Mouse (Mus musculus): ENCODE measurements around the gene Rpl3. TPM values are rescaled to one million over a fixed set of nuclear protein-coding genes. Genes with fewer than 3 reads are reported as not detected.

The Rpl3 gene
- total and polyA plus RNA-seq, 3 experiments, result 176 to 1,698 (median 1,019) TPM

DNA sequence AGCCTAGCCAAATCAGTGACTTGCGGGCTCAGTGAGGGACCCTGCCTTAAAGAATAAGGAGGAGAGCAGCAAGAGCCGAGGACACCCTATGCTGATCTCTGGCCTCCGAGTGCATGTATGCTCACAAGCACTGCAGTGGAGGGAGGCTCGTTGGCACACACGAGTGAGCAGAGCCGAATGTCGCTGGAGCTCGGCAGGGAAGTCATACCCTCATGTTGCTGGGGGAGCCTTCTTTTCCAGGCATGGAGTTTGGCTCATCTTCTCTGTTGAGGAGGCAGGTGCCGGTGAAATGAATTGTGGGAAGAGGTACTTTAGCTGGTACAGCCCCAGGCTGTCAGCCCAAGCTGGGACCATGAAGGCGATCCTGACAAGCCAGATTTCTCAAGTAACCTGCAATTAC, 4.7 kb upstream of the Rpl3 start:
- Histone ChIP-seq H3K36me3 (replicated peaks) (peaks cover 79% of the 10 kb centered on the region), H3K4me1 (ENCODE audit: insufficient read depth, low read depth, low read length) (peaks cover 79% of the 10 kb centered on the region), H3K9me3 (replicated peaks) (no peaks in the 10 kb centered on the region), H3K4me3 (ENCODE audit: low read depth, low read length) (peak overlapping the region; percentile 57; the same call in 1 of the 2 replicates), H3K27me3 (ENCODE audit: insufficient read depth, low read length) (no peaks in the 10 kb centered on the region)
- no peak for TF ChIP-seq CTCF (IDR thresholded peaks at IDR 0.05; ENCODE audit: low read depth, low read length)
- TF ChIP-seq GATA1 (IDR thresholded peaks at IDR 0.05; ENCODE audit: borderline replicate concordance, low read length), result no peak
- TF ChIP-seq TAL1 (conservative IDR thresholded peaks at IDR 0.05; ENCODE audit: low read depth, low read length), result no peak
- no peak for TF ChIP-seq POLR2AphosphoS5 (IDR thresholded peaks at IDR 0.05; ENCODE audit: insufficient replicate concordance, low read depth, low read length)
- TF ChIP-seq GATA2 (IDR thresholded peaks at IDR 0.05; ENCODE audit: borderline replicate concordance, low read depth, low read length), result no peak
- ATAC-seq (ENCODE audit: extremely low read depth, insufficient number of reproducible peaks, low FRiP score, poor library complexity, severe bottlenecking) (no peak), DNase-seq (ENCODE audit: low spot score) (no peak)

DNA sequence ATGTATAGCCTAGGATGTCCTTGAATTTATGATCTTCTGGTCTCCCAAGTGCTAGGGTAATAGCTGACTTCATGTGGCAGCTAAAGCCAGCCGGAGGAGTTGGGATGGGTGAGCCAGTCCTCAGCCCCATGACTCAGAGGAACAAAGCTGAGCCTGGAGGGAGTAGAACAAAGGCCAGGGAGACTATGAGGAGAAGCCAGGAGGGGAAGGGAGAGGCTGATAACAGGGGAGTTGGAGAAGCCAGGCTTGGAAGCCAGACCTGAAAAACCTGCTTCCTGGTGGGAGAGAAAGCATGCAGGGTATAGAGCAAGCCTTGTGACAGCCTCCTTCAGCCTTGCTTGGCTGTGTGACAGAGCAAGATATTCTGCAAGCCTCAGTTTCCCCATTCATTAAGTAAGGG, 3.9 kb upstream of the Rpl3 start:
- Histone ChIP-seq H3K4me3 (ENCODE audit: low read depth, low read length) (no peak overlapping the region), H3K27me3 (ENCODE audit: insufficient read depth, low read length) (no peaks in the 10 kb centered on the region), H3K4me1 (ENCODE audit: insufficient read depth, low read depth, low read length) (peaks cover 81% of the 10 kb centered on the region), H3K9me3 (replicated peaks) (no peaks in the 10 kb centered on the region), H3K36me3 (replicated peaks) (peaks cover 70% of the 10 kb centered on the region)
- DNase-seq (ENCODE audit: low spot score), result no peak
- no peak for ATAC-seq (ENCODE audit: extremely low read depth, insufficient number of reproducible peaks, low FRiP score, poor library complexity, severe bottlenecking)
- TF ChIP-seq TAL1 (conservative IDR thresholded peaks at IDR 0.05; ENCODE audit: low read depth, low read length), result no peak
- no peak for TF ChIP-seq CTCF (IDR thresholded peaks at IDR 0.05; ENCODE audit: low read depth, low read length)
- no peak for TF ChIP-seq GATA2 (IDR thresholded peaks at IDR 0.05; ENCODE audit: borderline replicate concordance, low read depth, low read length)
- TF ChIP-seq POLR2AphosphoS5 (IDR thresholded peaks at IDR 0.05; ENCODE audit: insufficient replicate concordance, low read depth, low read length), result no peak
- TF ChIP-seq GATA1 (IDR thresholded peaks at IDR 0.05; ENCODE audit: borderline replicate concordance, low read length), result no peak

DNA sequence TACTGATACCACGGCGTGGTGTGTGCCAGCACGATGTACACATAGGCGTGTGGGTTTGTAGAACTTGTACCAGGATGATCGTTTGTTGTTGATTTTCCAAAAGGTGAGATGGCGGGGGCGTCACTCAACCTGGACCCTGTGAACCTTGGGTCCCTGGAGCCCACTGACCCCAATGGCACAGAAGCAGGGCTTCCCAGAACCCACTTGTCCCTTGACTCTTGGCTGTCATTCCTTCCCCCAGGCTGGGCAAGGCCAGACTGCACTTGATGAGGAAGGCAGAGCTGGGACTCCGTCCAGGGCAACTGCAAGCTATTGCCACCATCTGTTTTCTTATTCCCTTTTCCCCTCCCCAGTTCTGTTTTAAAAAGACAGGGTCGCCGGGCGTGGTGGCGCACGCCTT, 2.5 kb upstream of the Rpl3 start:
- Histone ChIP-seq H3K4me3 (ENCODE audit: low read depth, low read length) (no peak overlapping the region), H3K4me1 (ENCODE audit: insufficient read depth, low read depth, low read length) (peaks cover 78% of the 10 kb centered on the region), H3K27me3 (ENCODE audit: insufficient read depth, low read length) (no peaks in the 10 kb centered on the region), H3K9me3 (replicated peaks) (no peaks in the 10 kb centered on the region), H3K36me3 (replicated peaks) (peaks cover 57% of the 10 kb centered on the region)
- DNase-seq (ENCODE audit: low spot score) (no peak), ATAC-seq (ENCODE audit: extremely low read depth, insufficient number of reproducible peaks, low FRiP score, poor library complexity, severe bottlenecking) (no peak)
- TF ChIP-seq GATA1 (IDR thresholded peaks at IDR 0.05; ENCODE audit: borderline replicate concordance, low read length), result no peak

DNA sequence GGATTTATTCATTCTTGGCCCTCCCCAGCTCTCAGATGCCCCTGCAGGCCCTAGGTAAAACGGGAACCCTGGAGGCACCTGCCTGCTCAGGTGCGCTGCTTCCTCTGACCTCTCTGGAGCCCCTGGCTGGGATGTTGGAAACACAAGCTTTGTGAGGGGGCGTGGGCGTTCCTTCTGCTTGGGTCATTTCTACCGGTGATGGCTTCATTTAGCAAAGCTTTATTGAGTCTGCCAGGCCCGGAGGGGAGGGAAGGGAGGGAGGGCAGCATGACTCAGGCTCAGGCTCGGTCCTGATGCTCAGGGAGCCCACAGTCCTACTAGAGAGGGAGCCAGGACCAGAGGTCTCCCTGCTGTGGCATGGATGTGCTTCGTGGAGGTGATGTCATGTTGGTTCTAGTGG, 931 bp upstream of the Rpl3 start:
- peaks cover 72% of the 10 kb centered on the region for H3K4me1 ChIP-seq (ENCODE audit: insufficient read depth, low read depth, low read length)
- H3K4me3 ChIP-seq (ENCODE audit: low read depth, low read length), result peak overlapping the region; percentile 95; the same call in 1 of the 2 replicates
- no peaks in the 10 kb centered on the region for H3K27me3 ChIP-seq (ENCODE audit: insufficient read depth, low read length)
- H3K9me3 ChIP-seq (replicated peaks), result no peaks in the 10 kb centered on the region
- ATAC-seq (ENCODE audit: extremely low read depth, insufficient number of reproducible peaks, low FRiP score, poor library complexity, severe bottlenecking), result no peak
- TF ChIP-seq GATA1 (IDR thresholded peaks at IDR 0.05; ENCODE audit: borderline replicate concordance, low read length), result no peak
- TF ChIP-seq POLR2AphosphoS5 (IDR thresholded peaks at IDR 0.05; ENCODE audit: insufficient replicate concordance, low read depth, low read length), result no peak
- TF ChIP-seq CTCF (IDR thresholded peaks at IDR 0.05; ENCODE audit: low read depth, low read length), result no peak
- no peak for TF ChIP-seq GATA2 (IDR thresholded peaks at IDR 0.05; ENCODE audit: borderline replicate concordance, low read depth, low read length)
- TF ChIP-seq TAL1 (conservative IDR thresholded peaks at IDR 0.05; ENCODE audit: low read depth, low read length), result no peak
- peaks cover 42% of the 10 kb centered on the region for H3K36me3 ChIP-seq (replicated peaks)
- DNase-seq (ENCODE audit: low spot score), result peak; percentile 29

DNA sequence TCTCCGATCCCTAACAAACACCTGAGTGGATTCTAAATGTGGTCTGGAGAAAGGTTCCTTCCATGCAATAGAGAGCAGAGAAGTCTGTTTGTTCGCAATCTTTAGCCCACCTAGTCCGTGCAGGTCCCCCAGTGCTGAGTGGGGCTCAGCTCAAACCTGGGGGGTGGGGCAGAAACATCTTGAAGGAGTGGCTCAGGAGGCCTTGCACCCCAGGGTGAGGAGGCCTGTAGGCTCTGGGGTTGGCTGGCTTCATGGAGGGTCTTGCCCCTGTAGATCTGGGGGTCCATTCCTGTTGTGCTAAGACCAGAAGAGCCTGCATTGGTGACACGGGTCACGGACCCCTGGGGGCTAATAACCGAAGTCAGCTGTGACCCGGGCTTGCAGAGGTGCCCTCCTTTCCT, 373 bp upstream of the Rpl3 start:
- H3K36me3 ChIP-seq (replicated peaks), result peaks cover 37% of the 10 kb centered on the region
- H3K27me3 ChIP-seq (ENCODE audit: insufficient read depth, low read length), result no peaks in the 10 kb centered on the region
- DNase-seq (ENCODE audit: low spot score), result no peak
- peak overlapping the region; percentile 95 for H3K4me3 ChIP-seq (ENCODE audit: low read depth, low read length)
- no peaks in the 10 kb centered on the region for H3K9me3 ChIP-seq (replicated peaks)
- TF ChIP-seq TAL1 (conservative IDR thresholded peaks at IDR 0.05; ENCODE audit: low read depth, low read length) (no peak), GATA1 (IDR thresholded peaks at IDR 0.05; ENCODE audit: borderline replicate concordance, low read length) (no peak), POLR2AphosphoS5 (IDR thresholded peaks at IDR 0.05; ENCODE audit: insufficient replicate concordance, low read depth, low read length) (no peak), GATA2 (IDR thresholded peaks at IDR 0.05; ENCODE audit: borderline replicate concordance, low read depth, low read length) (no peak), CTCF (IDR thresholded peaks at IDR 0.05; ENCODE audit: low read depth, low read length) (no peak)
- peaks cover 69% of the 10 kb centered on the region for H3K4me1 ChIP-seq (ENCODE audit: insufficient read depth, low read depth, low read length)
- ATAC-seq (ENCODE audit: extremely low read depth, insufficient number of reproducible peaks, low FRiP score, poor library complexity, severe bottlenecking), result no peak

DNA sequence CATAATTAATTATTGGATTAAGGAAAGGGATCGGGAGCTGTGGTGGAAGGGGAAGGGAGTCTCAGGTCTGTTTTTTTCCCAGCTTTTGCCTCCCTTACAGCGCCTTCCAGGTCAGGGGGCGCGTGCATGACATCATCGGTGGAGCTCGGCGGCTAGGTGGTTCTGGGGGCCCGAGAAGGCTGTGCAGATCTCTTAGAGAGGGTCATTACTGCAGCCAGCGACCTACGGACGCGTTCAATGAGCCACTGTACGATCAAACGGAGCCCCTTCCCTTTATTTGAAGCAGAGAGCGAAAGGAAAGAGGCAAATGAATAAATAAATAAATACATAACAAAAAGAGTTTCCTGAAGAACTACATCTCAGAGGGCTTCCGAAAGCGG, 937 bp downstream of the Rpl3 start:
- Histone ChIP-seq H3K27me3 (ENCODE audit: insufficient read depth, low read length) (no peaks in the 10 kb centered on the region), H3K9me3 (replicated peaks) (no peaks in the 10 kb centered on the region; the same call in 1 of the 2 replicates), H3K36me3 (replicated peaks) (peaks cover 24% of the 10 kb centered on the region), H3K4me3 (ENCODE audit: low read depth, low read length) (peak overlapping the region; percentile 95), H3K4me1 (ENCODE audit: insufficient read depth, low read depth, low read length) (peaks cover 56% of the 10 kb centered on the region)
- no peak for DNase-seq (ENCODE audit: low spot score)
- ATAC-seq (ENCODE audit: extremely low read depth, insufficient number of reproducible peaks, low FRiP score, poor library complexity, severe bottlenecking), result no peak; the same call in 1 of the 2 replicates
- no peak for TF ChIP-seq CTCF (IDR thresholded peaks at IDR 0.05; ENCODE audit: low read depth, low read length)
- TF ChIP-seq GATA1 (IDR thresholded peaks at IDR 0.05; ENCODE audit: borderline replicate concordance, low read length), result no peak

DNA sequence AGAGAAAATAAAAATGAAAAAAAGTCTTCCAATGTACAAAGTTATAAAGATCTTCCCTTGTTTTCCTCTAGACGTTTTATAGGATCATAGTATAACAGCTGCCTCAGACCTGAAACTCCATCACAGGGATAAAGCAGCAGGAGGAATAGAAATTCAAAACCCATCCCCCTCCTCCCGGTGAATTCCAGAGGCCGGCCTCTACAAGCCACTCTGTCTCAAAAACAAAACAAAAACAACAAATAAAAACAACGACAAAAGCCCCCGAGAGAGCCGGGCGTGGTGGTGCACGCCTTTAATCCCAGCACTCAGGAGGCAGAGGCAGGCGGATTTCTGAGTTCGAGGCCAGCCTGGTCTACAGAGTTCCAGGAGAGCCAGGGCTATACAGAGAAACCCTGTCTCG, 1.5 kb downstream of the Rpl3 start:
- Histone ChIP-seq H3K4me3 (ENCODE audit: low read depth, low read length) (no peak overlapping the region; the same call in 1 of the 2 replicates), H3K36me3 (replicated peaks) (peaks cover 20% of the 10 kb centered on the region), H3K9me3 (replicated peaks) (no peaks in the 10 kb centered on the region; the same call in 1 of the 2 replicates), H3K27me3 (ENCODE audit: insufficient read depth, low read length) (no peaks in the 10 kb centered on the region), H3K4me1 (ENCODE audit: insufficient read depth, low read depth, low read length) (peaks cover 53% of the 10 kb centered on the region)
- no peak for ATAC-seq (ENCODE audit: extremely low read depth, insufficient number of reproducible peaks, low FRiP score, poor library complexity, severe bottlenecking)
- no peak for DNase-seq (ENCODE audit: low spot score)
- TF ChIP-seq TAL1 (conservative IDR thresholded peaks at IDR 0.05; ENCODE audit: low read depth, low read length) (no peak), CTCF (IDR thresholded peaks at IDR 0.05; ENCODE audit: low read depth, low read length) (no peak), GATA1 (IDR thresholded peaks at IDR 0.05; ENCODE audit: borderline replicate concordance, low read length) (no peak), GATA2 (IDR thresholded peaks at IDR 0.05; ENCODE audit: borderline replicate concordance, low read depth, low read length) (no peak), POLR2AphosphoS5 (IDR thresholded peaks at IDR 0.05; ENCODE audit: insufficient replicate concordance, low read depth, low read length) (no peak)
